Mouse (Mus musculus) inflammation-experienced regulatory T-cells, adult 6 months (primary cell): Measurements from ENCODE around the gene Olfr551. TPM values are rescaled to one million over a fixed set of nuclear protein-coding genes. Genes with fewer than 3 reads are reported as not detected.
"Not testable (repeated sequence)": the region's sequence is repeated elsewhere in the genome, so short reads cannot be mapped to it uniquely, and the experiment has no call there.

ENCODE experiments used
- ATAC-seq: one replicate; pipeline ENCODE4 v1.8.0; 2017
- polyA plus RNA-seq, 3 experiments: library from polyadenylated mRNA; unstranded; fragments of 100-300 nt; shearing (Covaris generic); gene quantifications; one replicate each; pipeline ENCODE4 v1.2.1; 2017

Olfr551 gene
- polyA plus RNA-seq, result under 1 TPM in 1 of 3 experiments, not detected in 2; 0.12 TPM

DNA sequence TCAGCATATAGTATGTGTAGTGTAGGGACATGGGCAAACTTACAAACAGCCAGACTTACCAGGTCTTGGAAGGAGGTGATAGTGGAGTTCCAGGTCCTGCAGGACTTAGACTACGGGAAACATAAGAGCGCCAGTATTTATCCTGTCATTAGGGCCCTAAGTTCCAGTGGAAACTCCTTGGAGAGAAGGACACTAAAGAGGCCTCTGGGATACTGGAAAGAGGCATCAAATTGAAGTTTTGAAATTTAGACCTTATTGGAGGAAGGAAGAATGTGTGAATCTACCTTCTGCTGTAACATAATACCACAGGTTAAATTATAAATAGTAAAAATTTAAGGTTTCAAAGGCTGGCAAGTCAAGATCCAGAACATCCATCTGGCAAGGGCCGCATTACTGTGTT is at the start of gene Olfr551:
Gene Olfr551, minus strand, starts transcription at position 101 of the 400 bp plus-strand sequence.
- no peak for ATAC-seq

DNA sequence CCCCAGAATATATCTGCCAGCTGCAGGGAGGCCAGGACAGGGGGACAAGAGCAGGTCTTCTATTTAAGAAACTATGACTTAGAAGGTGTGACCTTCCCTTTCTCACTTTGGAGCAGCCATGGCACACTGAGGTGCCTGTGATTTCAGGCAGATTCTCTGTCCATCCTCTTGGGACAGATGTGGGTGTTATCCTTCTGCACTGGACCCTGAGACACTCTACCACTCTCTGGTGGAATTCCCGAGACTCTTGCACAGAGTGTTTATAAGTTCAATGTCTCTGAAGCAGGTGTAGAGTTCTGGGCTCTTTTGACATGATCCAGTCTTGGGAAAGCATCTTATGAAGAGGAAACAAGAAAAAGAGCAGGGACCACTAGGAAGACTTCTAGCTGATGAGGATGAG is 46.4 kb upstream of the Olfr551 start, which contains the start of gene Olfr554:
Gene Olfr554, plus strand, starts transcription at position 301 of the 400 bp plus-strand sequence.
- no peak for ATAC-seq

DNA sequence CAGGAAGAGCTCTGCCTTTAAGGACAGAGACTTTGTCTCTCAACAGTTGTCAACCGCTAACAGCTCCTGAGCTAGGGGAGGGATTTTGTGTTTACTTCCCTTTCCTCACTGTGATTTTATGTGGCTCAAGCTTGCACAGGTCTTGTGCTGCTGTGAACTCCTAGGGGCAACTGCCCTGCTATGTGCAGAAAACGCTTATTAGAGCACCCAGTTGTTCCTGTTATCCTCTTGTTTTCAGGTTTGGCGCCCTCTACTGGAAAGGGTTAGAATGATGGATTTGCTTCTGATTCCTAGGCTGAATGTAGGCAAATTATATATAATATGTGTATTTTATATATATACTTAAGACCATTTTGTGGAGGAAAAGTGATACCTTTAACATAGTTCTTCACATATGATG is 45.0 kb upstream of the Olfr551 start:
- ATAC-seq, result peak; percentile 43

DNA sequence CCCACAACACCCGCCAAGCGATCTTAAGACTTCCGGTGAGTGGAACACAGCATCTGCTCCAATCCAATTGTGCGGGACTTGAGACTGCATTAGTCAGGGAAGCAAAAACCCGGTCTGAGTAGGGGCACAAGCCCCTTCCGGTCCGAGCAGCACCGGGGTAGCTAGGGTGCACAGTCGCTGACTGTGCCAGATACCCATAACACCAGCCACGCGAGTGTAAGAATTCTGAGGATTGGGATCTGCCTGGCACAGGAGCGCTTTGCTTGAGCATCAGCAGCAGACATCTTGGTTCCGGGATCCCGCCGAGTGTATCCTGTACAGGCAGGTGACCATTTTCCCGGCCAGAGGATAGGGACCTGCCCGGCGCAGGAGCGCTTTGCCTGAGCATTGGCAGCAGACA is 28.7 kb upstream of the Olfr551 start:
- not testable (repeated sequence) for ATAC-seq

DNA sequence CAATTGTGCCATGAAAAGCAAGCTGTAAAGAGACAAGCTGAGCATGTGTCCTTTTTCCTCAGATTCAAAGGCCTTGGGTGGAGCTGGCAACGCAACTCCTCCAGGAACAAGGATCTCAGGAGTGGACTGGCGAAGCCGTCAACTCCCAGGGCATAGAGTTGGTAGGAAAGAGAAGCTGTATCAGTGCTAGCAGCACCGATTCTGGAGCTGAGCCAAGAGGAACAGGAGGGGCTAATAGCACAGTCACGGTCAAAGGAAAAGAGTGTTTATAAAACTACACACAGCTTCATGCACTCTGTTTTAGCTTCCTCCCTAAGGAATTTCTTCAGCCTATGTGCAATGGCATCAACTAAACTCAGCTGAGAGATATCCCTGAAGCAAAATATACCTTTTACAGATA is 27.9 kb upstream of the Olfr551 start:
- no peak for ATAC-seq

DNA sequence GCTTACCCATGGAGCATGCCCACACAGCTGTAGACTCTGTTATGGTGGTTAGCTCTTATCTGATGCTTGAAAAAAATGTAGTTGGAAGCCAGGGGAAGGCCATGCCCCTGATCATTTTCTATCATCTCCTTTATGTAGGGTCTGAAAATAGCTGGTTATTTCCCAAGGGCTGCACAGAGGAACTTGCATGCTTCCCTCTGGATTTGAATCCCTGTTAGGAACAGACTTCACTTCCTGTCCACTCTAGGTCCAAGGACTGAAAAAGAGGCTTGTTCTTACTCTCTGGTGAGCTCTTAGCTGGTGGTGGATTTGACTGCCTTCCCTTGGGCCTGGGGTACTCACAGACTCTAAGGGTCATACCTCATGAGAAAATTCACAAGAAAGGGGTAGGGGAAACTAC is 26.4 kb upstream of the Olfr551 start, which contains the start of gene Olfr553:
Gene Olfr553, minus strand, starts transcription at position 101 of the 400 bp plus-strand sequence.
- no peak for ATAC-seq

DNA sequence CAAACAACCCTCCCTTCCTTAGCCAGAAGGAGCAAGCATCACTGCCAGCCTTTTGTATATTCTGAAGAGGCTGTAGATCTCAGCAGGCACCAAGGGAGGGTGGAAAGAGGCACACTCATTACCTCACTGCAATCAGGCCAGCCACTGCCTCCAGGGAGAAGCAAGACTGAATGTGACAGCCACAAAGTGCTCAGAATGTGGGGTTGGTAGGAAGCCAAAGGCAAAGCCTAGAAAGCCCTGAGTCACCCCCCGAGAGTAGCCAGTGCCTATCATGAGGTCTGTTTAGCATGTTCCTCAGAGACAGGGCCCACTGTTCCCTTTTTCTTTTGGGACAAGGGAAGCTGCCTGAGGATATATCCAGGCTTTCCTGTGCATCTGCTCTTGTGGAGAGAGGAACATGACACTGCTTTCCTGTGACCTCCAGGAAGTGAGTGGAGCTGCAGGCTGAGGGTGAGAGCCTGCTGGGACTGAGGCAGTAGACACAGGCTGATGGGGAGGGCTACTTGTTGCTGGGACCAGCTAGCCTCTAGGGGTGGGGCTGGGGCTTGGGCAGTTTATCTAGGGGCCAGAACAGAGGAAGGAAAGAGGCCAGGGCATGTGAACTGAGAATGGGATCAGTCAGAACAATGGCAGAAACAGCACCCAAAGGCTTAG is 5.8 kb upstream of the Olfr551 start, which contains the start of gene Olfr552:
Gene Olfr552, plus strand, starts transcription at position 393 of the 654 bp plus-strand sequence.
- ATAC-seq, result no peak

DNA sequence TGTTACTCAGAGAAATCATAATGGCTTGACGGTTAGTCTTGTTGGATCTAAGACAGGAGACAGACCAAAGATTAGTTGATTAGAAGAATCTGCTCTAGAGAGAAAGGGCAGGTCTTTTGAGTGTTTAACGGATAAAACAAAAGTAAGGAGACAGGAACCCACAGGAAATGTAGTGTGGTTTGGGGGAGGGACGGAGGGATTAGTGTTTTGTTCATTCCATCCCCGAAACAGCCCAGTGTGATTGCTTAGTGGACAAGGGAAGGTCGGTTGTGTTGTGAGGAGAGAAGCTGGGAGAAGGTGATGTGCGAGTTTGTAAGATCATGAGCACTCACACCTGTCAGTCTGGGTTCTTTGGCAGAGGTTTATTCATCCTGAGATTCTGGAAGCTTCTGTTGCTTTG is 15.7 kb downstream of the Olfr551 start:
- no peak for ATAC-seq

DNA sequence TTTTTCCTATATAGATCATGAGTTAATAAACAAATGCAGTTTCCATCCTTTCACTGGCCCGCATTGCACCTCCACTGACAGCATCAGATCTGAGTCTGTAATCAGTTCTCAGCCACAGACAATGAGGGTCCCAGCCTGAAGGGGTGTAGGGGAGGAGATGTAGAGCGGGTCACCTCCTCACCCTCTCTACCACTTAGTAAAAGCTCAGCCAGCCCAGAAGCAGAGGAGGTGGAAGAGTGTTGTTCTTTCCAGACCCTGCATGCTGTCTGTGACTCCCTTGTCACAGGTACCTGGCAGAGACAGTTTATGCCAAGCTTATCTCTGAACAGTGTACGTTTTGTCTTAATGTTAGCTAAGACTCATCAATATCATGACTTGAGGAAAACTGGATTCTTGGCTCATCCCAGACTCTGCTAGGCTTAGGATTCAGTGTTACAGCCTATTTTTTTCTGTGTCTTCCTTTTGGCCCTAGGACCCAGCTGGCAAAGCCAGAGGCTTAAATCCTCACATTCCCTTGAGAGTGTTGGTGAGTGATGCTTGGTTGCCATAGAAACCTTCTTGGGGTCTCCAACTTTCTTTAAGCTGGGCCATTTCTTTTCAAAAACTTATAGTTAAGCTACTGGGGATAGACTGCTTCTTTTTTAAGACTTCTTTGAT is 18.4 kb downstream of the Olfr551 start:
- ATAC-seq, result no peak

DNA sequence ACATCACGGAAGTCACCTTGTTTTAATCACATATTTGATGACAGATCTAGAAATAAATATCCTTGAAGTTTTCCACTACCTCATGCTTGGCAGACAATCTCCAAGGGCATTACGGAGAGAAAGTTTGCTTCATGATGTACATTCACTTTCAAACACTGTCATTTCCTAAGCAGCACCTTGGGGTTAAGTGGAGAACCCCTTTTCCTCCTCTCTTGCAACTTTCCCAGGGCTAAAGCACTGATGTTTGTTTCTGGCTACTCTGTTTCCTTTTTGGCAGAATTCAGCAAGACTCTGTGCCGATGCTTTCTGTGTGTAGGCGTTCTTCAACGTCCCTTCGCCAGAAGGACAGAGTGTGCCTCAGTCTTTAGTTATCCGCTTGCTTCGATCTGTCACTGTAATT is 20.5 kb downstream of the Olfr551 start, which contains the start of gene Olfr550:
Gene Olfr550, plus strand, starts transcription at position 301 of the 400 bp plus-strand sequence.
- no peak for ATAC-seq

DNA sequence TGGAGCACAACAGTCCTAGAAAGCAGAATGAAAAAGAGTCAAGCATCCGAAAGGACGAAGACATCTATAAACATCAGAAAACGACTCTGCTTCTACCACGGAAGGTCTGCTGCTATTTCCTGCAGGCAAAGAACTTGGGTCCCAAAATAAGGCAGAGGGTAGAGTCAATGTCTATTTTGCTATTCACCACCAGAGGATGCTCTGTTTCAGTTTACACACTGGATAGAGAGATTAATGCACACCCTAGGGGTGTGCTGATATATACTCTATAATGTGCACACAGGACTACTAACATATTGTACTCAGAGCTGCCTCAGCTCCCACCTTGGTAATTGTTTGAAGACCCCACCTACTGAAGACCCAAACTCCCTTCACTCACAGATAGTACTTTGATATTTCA is 25.5 kb downstream of the Olfr551 start:
- no peak for ATAC-seq

DNA sequence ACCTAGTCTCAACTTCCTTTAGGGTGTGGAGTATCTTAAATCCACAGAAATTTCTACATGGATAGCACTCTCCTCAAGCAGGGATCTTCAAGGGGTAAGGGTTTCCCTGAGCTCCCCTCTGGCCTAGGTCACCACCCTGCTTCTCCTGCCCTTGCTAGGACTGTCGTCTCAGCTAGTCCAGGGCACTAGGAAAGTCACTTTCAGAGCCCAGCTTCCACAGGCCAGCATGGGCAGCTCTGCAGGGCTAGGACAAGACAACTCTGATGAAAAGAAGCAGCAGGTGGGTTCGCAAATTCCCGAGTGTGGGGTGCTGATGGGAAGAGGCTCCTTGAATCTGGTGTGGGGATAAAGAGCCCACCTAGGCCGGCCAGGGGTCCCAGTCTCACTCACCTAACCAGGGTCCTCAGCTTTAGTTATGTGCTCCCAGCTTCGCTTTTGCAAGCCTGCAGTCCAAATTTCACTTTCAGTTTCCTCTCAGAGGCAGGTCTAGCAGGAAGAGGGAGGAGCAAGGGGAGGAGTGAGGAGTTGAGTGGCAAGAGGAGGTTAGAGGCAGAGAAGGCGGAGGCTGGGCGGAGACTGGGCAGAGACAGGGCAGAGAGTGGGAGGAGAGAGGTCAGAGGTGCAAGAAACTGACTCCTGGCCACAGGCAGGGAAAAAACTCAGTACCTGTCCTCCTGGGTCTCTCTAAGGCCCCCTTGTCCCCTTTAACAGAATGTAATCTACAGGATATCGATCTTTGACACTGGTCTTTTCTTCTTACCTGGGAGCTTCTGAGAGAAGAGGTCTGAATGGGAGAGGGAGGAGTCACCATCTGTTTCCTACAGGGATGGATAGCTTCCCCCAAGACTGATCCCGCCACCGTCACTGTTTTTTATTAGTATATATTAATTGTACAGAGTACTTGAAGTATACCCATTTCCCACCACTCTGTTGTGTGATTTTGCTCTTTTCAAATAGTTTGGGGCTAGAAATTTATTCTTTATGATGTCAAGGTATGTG is 26.4 kb downstream of the Olfr551 start, which contains the start of gene Trim21:
Gene Trim21, minus strand, starts transcription at position 488 of the 999 bp plus-strand sequence.
- ATAC-seq, result peak; percentile 100

DNA sequence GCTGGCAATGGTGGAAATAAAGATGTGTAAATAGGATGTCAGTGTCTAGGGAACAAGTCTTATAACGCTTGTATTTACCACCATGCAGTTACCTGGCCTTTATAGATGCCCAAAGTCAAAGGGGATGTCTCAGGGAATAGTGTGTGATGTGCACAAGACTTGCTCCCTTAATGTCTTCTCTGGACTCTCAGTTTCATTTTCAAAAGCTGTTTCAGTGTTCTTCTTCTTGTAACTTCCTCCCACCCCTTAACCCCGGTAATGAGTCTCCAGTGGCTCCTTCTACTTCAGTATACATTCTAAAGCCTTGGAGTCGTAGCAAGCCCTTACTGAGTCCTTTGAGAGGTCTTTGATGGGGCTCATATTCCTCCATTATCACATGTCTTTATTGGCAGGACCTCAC is 38.4 kb downstream of the Olfr551 start:
- peak; percentile 77 for ATAC-seq

DNA sequence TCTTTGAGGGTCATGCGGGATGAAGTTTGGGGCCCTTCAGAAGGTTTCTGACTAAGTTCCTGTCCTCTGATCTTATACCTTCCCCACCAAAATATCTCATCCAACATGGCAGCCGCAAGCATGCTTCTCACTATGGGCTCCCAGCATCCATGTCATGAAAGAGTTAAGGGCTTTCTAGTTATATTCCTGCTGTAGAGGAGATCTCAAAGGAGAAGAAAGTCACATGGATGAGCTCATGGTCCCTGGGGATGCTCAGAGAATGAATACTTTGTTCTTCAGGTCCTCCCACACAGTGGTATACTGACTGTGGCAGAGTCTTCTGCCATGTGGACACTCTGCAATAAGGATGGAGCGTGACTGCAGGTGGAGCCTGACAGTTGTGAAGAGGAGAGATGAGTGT is 42.1 kb downstream of the Olfr551 start, which contains the start of gene Olfr549:
Gene Olfr549, plus strand, starts transcription at position 301 of the 400 bp plus-strand sequence.
- no peak for ATAC-seq

DNA sequence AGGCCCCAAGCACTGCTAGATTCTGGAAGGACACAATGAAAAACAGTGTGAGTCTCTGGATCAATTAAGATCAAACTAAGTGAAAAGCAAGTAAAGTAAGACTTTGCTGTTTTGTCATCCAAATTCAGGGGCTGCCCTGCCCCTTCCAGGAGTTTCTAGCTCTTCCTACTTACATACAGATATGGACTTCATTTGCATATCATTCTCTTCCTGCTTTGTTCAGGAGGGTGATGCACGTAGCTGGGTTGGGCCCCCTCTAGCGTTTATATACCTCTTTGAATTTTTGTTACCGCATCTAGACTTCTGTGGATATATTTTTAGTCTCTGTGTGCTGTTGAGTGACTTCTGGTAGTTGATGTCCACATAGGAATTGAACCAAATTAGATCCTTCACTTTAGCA is 50.4 kb downstream of the Olfr551 start:
- no peak for ATAC-seq

DNA sequence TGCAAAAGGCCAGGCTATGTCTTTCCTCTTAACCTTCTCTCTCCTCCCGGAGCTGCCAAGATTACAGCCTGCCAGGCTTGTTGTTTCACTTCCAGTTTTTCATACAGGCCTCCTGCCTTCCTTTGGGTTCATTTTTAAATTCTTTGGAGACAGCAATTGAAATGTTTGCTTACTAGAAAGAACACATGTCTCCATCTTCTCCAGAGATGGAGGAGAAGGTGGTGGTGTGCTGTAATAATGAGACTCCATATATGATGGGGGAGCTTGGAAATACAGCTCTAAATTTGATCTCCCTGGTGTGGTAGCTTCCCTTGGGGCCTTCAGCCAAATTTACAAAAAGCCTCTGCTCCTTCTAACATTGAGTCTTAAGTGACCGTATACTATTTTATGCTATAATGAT is 51.1 kb downstream of the Olfr551 start, which contains the start of gene Olfr548-ps1:
Gene Olfr548-ps1, plus strand, starts transcription at position 301 of the 400 bp plus-strand sequence.
- ATAC-seq, result no peak

DNA sequence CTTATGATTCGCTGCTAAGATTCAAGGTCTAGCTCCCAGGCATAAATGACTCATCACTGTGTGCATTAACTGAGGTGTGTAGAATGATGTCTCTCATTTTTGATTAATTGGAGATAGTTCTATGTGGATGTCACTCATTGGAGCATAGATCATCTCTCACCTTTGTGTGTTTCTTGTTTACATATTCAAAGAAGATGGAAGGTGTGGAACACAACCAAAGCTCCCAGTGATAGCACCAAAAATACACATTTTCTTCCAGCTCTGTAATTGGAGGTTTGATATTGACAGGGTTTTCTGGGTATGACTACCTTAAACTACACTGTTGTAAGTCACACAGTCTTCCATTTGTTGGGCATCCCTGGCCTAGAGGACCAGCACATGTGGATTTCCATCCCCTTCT is 57.2 kb downstream of the Olfr551 start, which contains the start of gene Olfr547:
Gene Olfr547, plus strand, starts transcription at position 301 of the 400 bp plus-strand sequence.
- no peak for ATAC-seq

Other genes starting within 250 kb of the Olfr551 start
- gene Rrm1, start 150.2 kb downstream of the Olfr551 start, polyA plus RNA-seq, result 100 to 1,000 TPM in 1 of 3 experiments, 10 to 100 TPM in 2; 45.4 to 216 (median 61.4) TPM
- under 1 TPM in 1 of 3 experiments, not detected in 2; 0.41 TPM for gene Olfr543, start 110.2 kb downstream of the Olfr551 start, polyA plus RNA-seq
- gene Olfr544, start 103.6 kb downstream of the Olfr551 start, polyA plus RNA-seq, result not detected
- not detected for gene Olfr545, start 92.3 kb downstream of the Olfr551 start, polyA plus RNA-seq
- gene Olfr547, start 57.1 kb downstream of the Olfr551 start, polyA plus RNA-seq, result not detected
- not detected for gene Olfr548-ps1, start 51.0 kb downstream of the Olfr551 start, polyA plus RNA-seq
- not detected for gene Olfr549, start 42.0 kb downstream of the Olfr551 start, polyA plus RNA-seq
- gene Trim21, start 26.4 kb downstream of the Olfr551 start, polyA plus RNA-seq, result 10 to 100 TPM in 1 of 3 experiments, 1 to 10 TPM in 2; 7.8 to 10.0 (median 9.7) TPM
- gene Olfr550, start 20.4 kb downstream of the Olfr551 start, polyA plus RNA-seq, result under 1 TPM in 1 of 3 experiments, not detected in 2; 0.15 TPM
- gene Olfr552, start 5.9 kb upstream of the Olfr551 start, polyA plus RNA-seq, result not detected
- gene Olfr553, start 26.3 kb upstream of the Olfr551 start, polyA plus RNA-seq, result not detected
- gene Olfr554, start 46.5 kb upstream of the Olfr551 start, polyA plus RNA-seq, result not detected
- not detected for gene Olfr555, start 66.9 kb upstream of the Olfr551 start, polyA plus RNA-seq
- under 1 TPM in 1 of 3 experiments, not detected in 2; 0.15 TPM for gene Olfr556, start 73.0 kb upstream of the Olfr551 start, polyA plus RNA-seq
- 10 to 100 TPM in 2 of 3 experiments, 1 to 10 TPM in 1; 7.5 to 16.1 (median 15.7) TPM for gene Trim68, start 95.4 kb upstream of the Olfr551 start, polyA plus RNA-seq
- not detected for gene Olfr557, start 104.0 kb upstream of the Olfr551 start, polyA plus RNA-seq
- gene Olfr558, start 110.3 kb upstream of the Olfr551 start, polyA plus RNA-seq, result not detected
- gene Olfr33, start 127.2 kb upstream of the Olfr551 start, polyA plus RNA-seq, result not detected
- gene Olfr559, start 135.6 kb upstream of the Olfr551 start, polyA plus RNA-seq, result not detected
- not detected for gene Olfr560, start 167.5 kb upstream of the Olfr551 start, polyA plus RNA-seq
- not detected for gene Olfr78, start 167.6 kb upstream of the Olfr551 start, polyA plus RNA-seq
- not detected for gene Olfr561, start 179.3 kb upstream of the Olfr551 start, polyA plus RNA-seq
- gene Olfr564, start 211.6 kb upstream of the Olfr551 start, polyA plus RNA-seq, result not detected